Mouse (Mus musculus) layer of hippocampus, postnatal 25 days (tissue): ENCODE measurements around the gene Vmn1r55. TPM values are rescaled to one million over a fixed set of nuclear protein-coding genes. Genes with fewer than 3 reads are reported as not detected.
A peak's percentile ranks its signal among the peaks of the same experiment; 100 is the strongest.
"Not testable (repeated sequence)": the region's sequence is repeated elsewhere in the genome, so short reads cannot be mapped to it uniquely, and the experiment has no call there.

Experiments
- DNase-seq, 2 experiments: peaks; one replicate each; pipeline ENCODE4 v3.0.0; 2022; ENCODE audit warnings: mixed read lengths in 2 of 2, low spot score in 1 of 2; ENCODE audit errors: extremely low spot score in 1 of 2
- microRNA-seq, 2 experiments: library from miRNA; unstranded; fragments of <30 nt; microRNA quantifications; one replicate each; pipeline ENCODE4 v1.2.0; 2021
- total RNA-seq, 2 experiments: library from RNA; stranded (reverse); gene quantifications; 2 replicates each; pipeline ENCODE4 v1.2.3; 2021

Vmn1r55 gene
- total RNA-seq, 2 experiments from 2014 or later = not detected

DNA sequence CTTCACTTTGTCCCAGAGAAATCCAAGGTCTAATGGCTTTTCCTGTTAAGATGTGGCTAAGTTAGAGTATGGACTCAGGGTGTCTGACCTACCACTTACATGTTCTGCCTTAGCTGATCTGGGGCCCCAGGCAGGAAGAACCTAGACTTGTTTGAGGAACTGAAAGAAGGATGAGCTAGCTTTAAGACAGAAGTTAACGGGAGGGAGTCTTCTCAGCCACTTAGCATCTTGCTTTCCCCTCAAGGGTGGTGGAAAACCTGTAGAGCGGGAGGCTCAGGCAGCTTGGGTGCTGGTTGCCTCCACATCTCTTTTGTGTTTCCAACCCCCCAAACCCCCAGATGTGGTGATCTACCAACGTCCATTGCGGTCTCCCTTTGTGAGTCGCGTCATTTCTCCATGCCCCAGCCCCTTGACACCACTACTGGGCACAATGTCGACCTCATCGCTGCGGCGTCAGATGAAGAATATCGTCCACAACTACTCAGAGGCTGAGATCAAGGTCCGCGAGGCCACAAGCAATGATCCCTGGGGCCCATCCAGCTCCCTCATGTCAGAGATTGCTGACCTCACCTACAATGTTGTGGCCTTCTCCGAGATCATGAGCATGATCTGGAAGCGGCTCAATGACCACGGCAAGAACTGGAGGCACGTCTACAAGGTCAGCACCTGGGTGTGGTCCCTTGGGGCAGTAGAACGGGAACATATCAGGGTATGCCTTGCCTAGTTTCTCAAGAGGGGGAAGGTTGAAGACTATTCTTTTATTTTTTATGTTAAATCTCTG, 66.0 kb downstream of the Vmn1r55 start:
- DNase-seq = no peak

DNA sequence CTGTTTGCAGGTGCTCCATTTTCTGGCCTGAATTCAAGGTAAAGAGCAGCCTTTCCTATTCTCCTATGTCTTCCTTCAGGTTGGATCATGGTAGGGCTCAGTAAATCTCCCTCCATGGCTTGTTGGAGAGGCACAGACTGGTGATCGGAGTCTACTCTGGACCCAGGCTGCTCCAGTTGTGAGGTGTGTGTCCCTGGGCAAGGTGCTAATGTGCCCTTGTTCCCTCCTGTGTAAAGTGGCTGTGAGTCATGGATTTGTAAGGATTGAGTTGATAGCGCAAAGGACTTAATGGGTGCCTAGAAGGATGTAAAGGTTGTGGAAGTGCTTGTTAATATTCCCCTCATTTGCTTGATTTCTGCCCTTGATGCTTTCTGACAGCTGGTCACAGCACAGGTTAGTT, 67.5 kb downstream of the Vmn1r55 start:
- DNase-seq = no peak

DNA sequence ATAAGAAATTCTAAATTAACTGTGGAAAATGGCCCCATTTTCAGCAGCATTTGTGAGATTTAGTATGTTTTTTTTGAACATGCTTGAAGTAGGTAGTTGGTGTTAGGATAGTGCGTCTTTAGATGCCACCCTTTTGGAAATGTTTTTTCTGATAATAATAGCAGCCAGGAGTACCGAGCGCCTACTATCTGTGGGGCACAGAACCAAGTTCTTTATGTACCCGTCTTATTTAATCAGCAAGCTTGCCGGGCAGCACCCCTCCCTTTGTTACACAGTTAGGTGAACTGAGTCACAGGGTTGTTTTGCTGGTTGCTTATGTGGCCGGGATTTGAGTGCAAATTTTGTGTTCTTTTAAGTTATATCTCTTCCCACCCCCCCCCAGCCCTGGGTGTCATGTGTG, 68.2 kb downstream of the Vmn1r55 start:
- DNase-seq = no peak

DNA sequence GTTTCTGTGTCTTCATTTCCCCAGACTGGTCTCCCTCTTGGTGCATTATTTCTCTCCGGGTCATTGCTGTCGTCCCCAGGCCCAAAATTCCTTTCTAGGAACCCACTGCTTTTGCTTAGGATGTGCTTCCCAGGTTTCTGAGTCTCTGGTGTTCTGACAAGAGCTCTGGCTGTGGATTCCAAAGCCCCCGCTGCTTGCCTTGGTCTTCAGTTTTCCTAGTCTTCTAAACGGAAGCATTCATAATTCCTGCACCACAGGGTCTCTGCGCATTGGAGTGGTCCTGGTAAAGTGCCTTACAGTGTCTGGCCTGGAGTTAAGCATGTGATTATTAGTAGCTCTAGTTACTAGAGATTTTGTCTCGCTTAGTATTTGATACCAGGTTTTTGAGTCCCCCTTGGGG, 68.7 kb downstream of the Vmn1r55 start:
- no peak for DNase-seq

DNA sequence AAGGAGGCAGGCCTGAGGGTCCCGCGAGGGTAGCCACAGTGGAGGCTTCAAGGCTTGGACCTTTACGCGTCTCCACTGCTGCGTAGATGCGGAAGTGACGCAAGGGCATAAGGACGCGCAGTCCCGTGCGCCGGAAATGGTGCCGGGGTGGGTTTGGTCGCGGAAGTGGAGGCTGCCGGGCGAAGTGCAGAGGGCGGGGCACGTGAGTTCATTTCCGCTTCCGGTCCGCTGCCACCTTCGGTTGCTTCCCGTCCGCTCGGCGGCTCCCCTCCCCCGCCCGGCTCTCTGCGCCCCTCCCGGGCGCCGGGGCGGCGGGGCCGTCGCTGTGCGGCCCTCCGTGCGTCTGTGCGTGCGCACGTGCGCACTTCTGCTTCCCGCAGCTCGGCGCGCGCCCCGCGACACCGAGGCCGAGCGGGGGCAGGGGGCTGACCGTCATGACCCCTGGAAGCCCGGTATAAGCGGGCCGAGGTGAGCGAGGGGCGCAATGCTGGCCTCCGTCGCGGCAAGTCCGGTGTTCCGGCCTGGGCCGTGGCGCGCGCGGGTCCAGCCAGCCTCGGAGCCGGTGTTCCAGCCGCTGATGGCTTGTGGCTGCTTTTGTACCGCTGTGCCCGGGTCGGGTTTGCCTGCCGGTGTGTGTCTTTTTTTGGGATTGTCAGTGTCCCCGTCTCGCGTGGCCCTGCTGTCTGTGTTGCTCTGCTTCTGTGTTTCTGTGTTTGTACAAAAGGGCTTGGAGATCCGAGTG, 69.3 kb downstream of the Vmn1r55 start, which contains the start of gene Epn1:
TSS of gene Epn1 (plus strand) at position 226 of the 742 bp plus-strand sequence.
- DNase-seq = peak; percentile 94 to 96

DNA sequence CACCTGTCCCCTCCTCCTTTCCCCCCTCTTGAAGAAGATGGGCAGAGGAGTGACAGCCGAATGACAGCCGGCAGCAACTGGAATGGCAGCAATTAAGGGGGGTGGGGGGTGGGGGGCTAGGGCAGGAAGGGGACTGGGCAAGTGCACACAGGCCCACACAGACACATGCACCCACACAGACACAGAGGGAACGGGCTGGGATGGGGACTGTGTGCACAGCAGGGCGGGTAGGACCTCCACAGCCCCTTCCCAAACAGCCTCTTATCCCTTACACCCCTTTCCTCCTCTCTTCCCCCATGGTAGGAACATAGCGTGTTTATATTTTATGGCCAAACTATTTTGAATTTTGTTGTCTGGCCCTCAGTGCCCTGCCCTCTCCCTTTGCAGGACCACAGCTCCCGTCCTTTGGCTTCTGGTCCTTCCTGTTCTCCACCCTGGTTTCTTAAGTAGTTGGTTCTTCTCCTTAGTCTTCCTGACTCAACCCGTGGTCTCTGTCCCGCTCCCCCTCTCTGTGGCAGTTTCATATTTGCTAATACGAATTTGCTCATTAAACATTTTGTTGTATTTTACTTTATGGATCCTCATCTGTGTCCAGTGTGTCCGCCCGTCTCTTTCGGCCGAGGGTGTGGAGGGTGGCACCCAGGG, 70.0 kb downstream of the Vmn1r55 start:
- not testable (repeated sequence) for DNase-seq

Small RNAs within 50 kb of the gene (microRNA-seq; reads per million reads assigned to microRNA genes)
- gene Gm26217 = 0 reads per million in 2 experiments

Other genes with a start within 250 kb of the Vmn1r55 start
- under 1 TPM; 0.27 to 0.38 TPM for gene Gm36210, start 243.2 kb downstream of the Vmn1r55 start, total RNA-seq
- gene Zfp628, start 234.5 kb downstream of the Vmn1r55 start, total RNA-seq = 10 to 100 TPM; 13.4 to 14.3 TPM
- 100 to 1,000 TPM; 109 to 112 TPM for gene Nat14, start 227.6 kb downstream of the Vmn1r55 start, total RNA-seq
- 1 to 10 TPM; 1.4 to 2.3 TPM for gene Ssc5d, start 223.9 kb downstream of the Vmn1r55 start, total RNA-seq
- under 1 TPM in 1 of 2 experiments, not detected in 1; 0.59 TPM for gene Sbk2, start 185.3 kb downstream of the Vmn1r55 start, total RNA-seq
- gene Sbk3, start 178.5 kb downstream of the Vmn1r55 start, total RNA-seq = under 1 TPM; 0.59 to 0.66 TPM
- 10 to 100 TPM; 31.9 to 41.4 TPM for gene Zfp579, start 153.5 kb downstream of the Vmn1r55 start, total RNA-seq
- 1 to 10 TPM; 7.7 to 8.2 TPM for gene Zfp524, start 135.3 kb downstream of the Vmn1r55 start, total RNA-seq
- 10 to 100 TPM; 21.3 to 21.7 TPM for gene Fiz1, start 135.0 kb downstream of the Vmn1r55 start, total RNA-seq
- gene Gm44973, start 134.2 kb downstream of the Vmn1r55 start, total RNA-seq = not detected
- gene Zfp865, start 129.3 kb downstream of the Vmn1r55 start, total RNA-seq = 10 to 100 TPM; 33.0 to 41.3 TPM
- gene Ccdc106, start 129.1 kb downstream of the Vmn1r55 start, total RNA-seq = 10 to 100 TPM; 66.1 to 73.5 TPM
- not detected for gene 4632433K11Rik, start 115.6 kb downstream of the Vmn1r55 start, total RNA-seq
- 1 to 10 TPM; 5.1 to 6.5 TPM for gene Zfp784, start 111.2 kb downstream of the Vmn1r55 start, total RNA-seq
- 10 to 100 TPM; 43.1 to 44.0 TPM for gene Zfp580, start 98.1 kb downstream of the Vmn1r55 start, total RNA-seq
- gene U2af2, start 87.5 kb downstream of the Vmn1r55 start, total RNA-seq = 100 to 1,000 TPM; 170 to 180 TPM
- 100 to 1,000 TPM; 520 to 560 TPM for gene Epn1, start 69.4 kb downstream of the Vmn1r55 start, total RNA-seq
- not detected for gene Rfpl4, start 32.7 kb downstream of the Vmn1r55 start, total RNA-seq
- gene Rasl2-9, start 23.7 kb downstream of the Vmn1r55 start, total RNA-seq = under 1 TPM in 1 of 2 experiments, not detected in 1; 0.49 TPM
- not detected for gene Vmn1r56, start 47.1 kb upstream of the Vmn1r55 start, total RNA-seq
- not detected for gene Vmn1r57, start 68.8 kb upstream of the Vmn1r55 start, total RNA-seq
- gene Gm5065, start 200.9 kb upstream of the Vmn1r55 start, total RNA-seq = not detected
- not detected for gene Nlrp2, start 201.4 kb upstream of the Vmn1r55 start, total RNA-seq